Mouse (Mus musculus) left cerebral cortex, postnatal 4 days (tissue): ENCODE results near the gene Xpo5. TPM values are rescaled to one million over a fixed set of nuclear protein-coding genes. Genes with fewer than 3 reads are reported as not detected.

Experiments used
- DNase-seq: peaks from one replicate; pipeline ENCODE4 v3.0.0-alpha.2; 2022
- intact Hi-C: fragments of 180-260 bp; cut with DNase I; formaldehyde crosslinking; loops from one replicate; pipeline ENCODE4 v1.15.1; 2025
- total RNA-seq, 2 experiments: library from RNA; stranded (reverse); gene quantifications; 2 replicates each; pipeline ENCODE4 v1.2.3; 2021

The Xpo5 gene
- total RNA-seq, 2 experiments from 2014 or later: 45.0 to 46.3 TPM

- no peak for DNase-seq
- intact Hi-C loops: no loop called here
Observed at GRCm38 (mm10) chr17:46201151-46201550, 1.4 kb upstream of the Xpo5 start.

GRCm38 (mm10) chr17:46203078-46203477 lies 496 bp downstream of the Xpo5 start:
- no peak for DNase-seq
- intact Hi-C loops: no loop called here

GRCm38 (mm10) chr17:46206676-46207075 lies 4.1 kb downstream of the Xpo5 start:
- DNase-seq: no peak
- intact Hi-C loops: no loop called here

- DNase-seq: no peak
- intact Hi-C loops: no loop called here
Observed at GRCm38 (mm10) chr17:46210550-46210949, 8.0 kb downstream of the Xpo5 start.

GRCm38 (mm10) chr17:46221601-46222000 lies 19.0 kb downstream of the Xpo5 start:
- DNase-seq: no peak
- intact Hi-C loops: loop anchor here (10.0 kb wide), 1 partner anchor 733 kb away; no protein-coding TSS in a partner anchor

GRCm38 (mm10) chr17:46227576-46227975 lies 25.0 kb downstream of the Xpo5 start:
- no peak for DNase-seq
- intact Hi-C loops: loop anchor here (10.0 kb wide), 1 partner anchor 727 kb away; no protein-coding TSS in a partner anchor

- DNase-seq: no peak
- intact Hi-C loops: no loop called here
Observed at GRCm38 (mm10) chr17:46236067-46236466, 33.5 kb downstream of the Xpo5 start.

GRCm38 (mm10) chr17:46237079-46237478 lies 34.5 kb downstream of the Xpo5 start:
- no peak for DNase-seq
- intact Hi-C loops: no loop called here

- no peak for DNase-seq
- intact Hi-C loops: no loop called here
Observed at GRCm38 (mm10) chr17:46237480-46237879, 34.9 kb downstream of the Xpo5 start.

GRCm38 (mm10) chr17:46239516-46240114 lies 37.0 kb downstream of the Xpo5 start:
- intact Hi-C loops: no loop called here
- no peak for DNase-seq

GRCm38 (mm10) chr17:46241471-46241870 lies 38.9 kb downstream of the Xpo5 start:
- DNase-seq: no peak

GRCm38 (mm10) chr17:46242274-46242673 lies 39.7 kb downstream of the Xpo5 start:
- intact Hi-C loops: no loop called here
- no peak for DNase-seq

More at GRCm38 (mm10) chr17:46241471-46241870, 38.9 kb downstream of the Xpo5 start:
- intact Hi-C loops: no loop called here

GRCm38 (mm10) chr17:46242993-46243392 lies 40.4 kb downstream of the Xpo5 start:
- no peak for DNase-seq
- intact Hi-C loops: no loop called here

- intact Hi-C loops: no loop called here
- no peak for DNase-seq
Observed at GRCm38 (mm10) chr17:46243624-46244023, 41.0 kb downstream of the Xpo5 start.

GRCm38 (mm10) chr17:46244579-46244978 lies 42.0 kb downstream of the Xpo5 start:
- intact Hi-C loops: no loop called here
- no peak for DNase-seq

GRCm38 (mm10) chr17:46247512-46248188 lies 45.1 kb downstream of the Xpo5 start, which contains the start of the genes Polr1c and Yipf3:
Gene Polr1c (minus strand): TSS chr17:46248054.
Gene Yipf3 (plus strand): TSS chr17:46248080.
- DNase-seq: peak; percentile 96
- intact Hi-C loops: no loop called here

GRCm38 (mm10) chr17:46248189-46248522 lies 45.6 kb downstream of the Xpo5 start:
- intact Hi-C loops: no loop called here
- DNase-seq: no peak

GRCm38 (mm10) chr17:46251174-46251573 lies 48.6 kb downstream of the Xpo5 start:
- DNase-seq: no peak
- intact Hi-C loops: no loop called here

GRCm38 (mm10) chr17:46252571-46253451 lies 50.2 kb downstream of the Xpo5 start:
- DNase-seq: peak; percentile 45
- intact Hi-C loops: no loop called here

GRCm38 (mm10) chr17:46253452-46254084 lies 51.0 kb downstream of the Xpo5 start, which contains the start of gene Lrrc73:
Gene Lrrc73 (plus strand): TSS chr17:46253531.
- intact Hi-C loops: no loop called here
- peak; percentile 94 for DNase-seq

GRCm38 (mm10) chr17:46254106-46254505 lies 51.5 kb downstream of the Xpo5 start:
- intact Hi-C loops: no loop called here
- DNase-seq: peak; percentile 45
